Mouse (Mus musculus): ENCODE data around the gene Otulin.

- TF ChIP-seq CTCF (IDR thresholded peaks at IDR 0.05), result no peak
- no peak for TF ChIP-seq EP300 (IDR thresholded peaks at IDR 0.05; ENCODE audit: insufficient read depth, low read depth, low read length)
Observed at GRCm38 (mm10) chr15:27668001-27668461, 37.5 kb upstream of the Otulin start.

All from heart, adult 2 months (tissue).